Mouse (Mus musculus) ES-Bruce4 (cell line): ENCODE results near the gene Fam20b.
A peak's percentile ranks its signal among the peaks of the same experiment; 100 is the strongest.

Experiments used
- CTCF ChIP-seq: IDR thresholded peaks from one replicate; pipeline ENCODE4 v1.8.1; 2011; ENCODE audit warnings: low read depth, low read length
- POLR2A ChIP-seq: IDR thresholded peaks from one replicate; pipeline ENCODE4 v1.8.1; 2011; ENCODE audit warnings: low read length; ENCODE audit not compliant: insufficient read depth

GRCm38 (mm10) chr1:156633095-156633494, 85.8 kb downstream of the Fam20b start:
- peak; percentile 3 for TF ChIP-seq CTCF
- TF ChIP-seq POLR2A, result no peak
